Mouse (Mus musculus) kidney, adult 8-10 months (tissue): ENCODE results near the gene Rdh16.
A peak's percentile ranks its signal among the peaks of the same experiment; 100 is the strongest.
"Not testable (repeated sequence)": the region's sequence is repeated elsewhere in the genome, so short reads cannot be mapped to it uniquely, and the experiment has no call there.

Experiments used
- DNase-seq, 2 experiments: peaks; one replicate each; pipeline ENCODE4 v3.0.0; 2022

Rdh16 gene

GRCm38 (mm10) chr10:127835292-127835691 lies 34.3 kb downstream of the Rdh16 start:
- peak; percentile 70 to 89 for DNase-seq

- DNase-seq = peak; percentile 62 to 68
These were observed 36.8 kb downstream of the Rdh16 start for GRCm38 (mm10) chr10:127837793-127838192.

- DNase-seq = no peak
These were observed 37.6 kb downstream of the Rdh16 start for GRCm38 (mm10) chr10:127838539-127838938.

GRCm38 (mm10) chr10:127840776-127841175 lies 39.8 kb downstream of the Rdh16 start:
- DNase-seq = no peak

GRCm38 (mm10) chr10:127845945-127846344 lies 45.0 kb downstream of the Rdh16 start:
- not testable (repeated sequence) for DNase-seq

- DNase-seq = peak; percentile 93
These were observed 47.1 kb downstream of the Rdh16 start for GRCm38 (mm10) chr10:127848089-127848488.

GRCm38 (mm10) chr10:127849628-127850027 lies 48.7 kb downstream of the Rdh16 start, which contains the start of gene Rdh19:
Gene Rdh19 (plus strand): TSS chr10:127849928.
- DNase-seq = no peak

- DNase-seq = no peak
These were observed 55.4 kb downstream of the Rdh16 start for GRCm38 (mm10) chr10:127856376-127856775.

- DNase-seq = peak; percentile 87 to 88
These were observed 64.0 kb downstream of the Rdh16 start for GRCm38 (mm10) chr10:127864931-127865330.

- DNase-seq = peak; percentile 40 to 78
These were observed 65.3 kb downstream of the Rdh16 start, which contains the start of gene Rdh16f2 for GRCm38 (mm10) chr10:127866232-127866631. Gene Rdh16f2 (plus strand): TSS chr10:127866474.

GRCm38 (mm10) chr10:127872484-127872883 lies 71.5 kb downstream of the Rdh16 start:
- DNase-seq = peak in 1 of 2 experiments; percentile 42

- DNase-seq = peak; percentile 85 to 88
These were observed 76.7 kb downstream of the Rdh16 start for GRCm38 (mm10) chr10:127877681-127878080.

- DNase-seq = no peak
These were observed 77.5 kb downstream of the Rdh16 start for GRCm38 (mm10) chr10:127878262-127879057.

- DNase-seq = peak; percentile 43 to 69
These were observed 78.3 kb downstream of the Rdh16 start for GRCm38 (mm10) chr10:127879155-127879688.

GRCm38 (mm10) chr10:127881041-127881440 lies 80.1 kb downstream of the Rdh16 start:
- no peak for DNase-seq

- DNase-seq = peak; percentile 82 to 85
These were observed 85.6 kb downstream of the Rdh16 start for GRCm38 (mm10) chr10:127886551-127886950.

- DNase-seq = peak; percentile 64 to 69
These were observed 86.0 kb downstream of the Rdh16 start for GRCm38 (mm10) chr10:127886971-127887370.

- DNase-seq = no peak
These were observed 87.7 kb downstream of the Rdh16 start, which contains the start of gene Rdh7 for GRCm38 (mm10) chr10:127888605-127889004. Gene Rdh7 (minus strand): TSS chr10:127888817.

- no peak for DNase-seq
These were observed 90.5 kb downstream of the Rdh16 start for GRCm38 (mm10) chr10:127891481-127891880.

- peak; percentile 81 to 90 for DNase-seq
These were observed 92.4 kb downstream of the Rdh16 start for GRCm38 (mm10) chr10:127893163-127894022.
